Mouse (Mus musculus): ENCODE data around the gene Xirp1. TPM values are rescaled to one million over a fixed set of nuclear protein-coding genes. Genes with fewer than 3 reads are reported as not detected.
"Not testable (repeated sequence)": the region's sequence is repeated elsewhere in the genome, so short reads cannot be mapped to it uniquely, and the experiment has no call there.

Xirp1 gene
- total and polyA plus RNA-seq, 3 experiments, result 55.5 to 133 (median 118) TPM

GRCm38 (mm10) chr9:120016956-120017355, 6.4 kb downstream of the Xirp1 start:
- Histone ChIP-seq H3K79me2 (replicated peaks; ENCODE audit: control insufficient read depth, insufficient read depth, low read length) (no peaks in the 10 kb centered on the region), H3K4me3 (no peak overlapping the region), H3K27me3 (ENCODE audit: control insufficient read depth, insufficient read depth, low read length) (no peaks in the 10 kb centered on the region), H3K27ac (no peak overlapping the region), H3K9ac (ENCODE audit: low read depth, low read length) (no peak overlapping the region), H3K4me1 (ENCODE audit: control insufficient read depth, insufficient read depth, low read length) (peaks cover 3% of the 10 kb centered on the region; the same call in 1 of the 2 replicates), H3K36me3 (ENCODE audit: control insufficient read depth, insufficient read depth, low read length) (peaks cover 4% of the 10 kb centered on the region; the same call in 1 of the 2 replicates)
- 57% methylated on average over 10 of the region's 10 CpGs for WGBS
- TF ChIP-seq POLR2A (IDR thresholded peaks at IDR 0.05; ENCODE audit: insufficient read depth, low read depth, low read length) (no peak), EP300 (IDR thresholded peaks at IDR 0.05; ENCODE audit: insufficient read depth, low read depth, low read length) (no peak)
- intact Hi-C loops (cut with DNase I), result no loop called here
- no peak for DNase-seq

- intact Hi-C loops (cut with DNase I), result no loop called here
- no peaks in the 10 kb centered on the region for H3K27me3 ChIP-seq (ENCODE audit: control insufficient read depth, insufficient read depth, low read length)
- H3K27ac ChIP-seq, result peak overlapping the region; percentile 47
- peaks cover 4% of the 10 kb centered on the region; the same call in 1 of the 2 replicates for H3K36me3 ChIP-seq (ENCODE audit: control insufficient read depth, insufficient read depth, low read length)
- no peaks in the 10 kb centered on the region for H3K79me2 ChIP-seq (replicated peaks; ENCODE audit: control insufficient read depth, insufficient read depth, low read length)
- no peak for TF ChIP-seq POLR2A (IDR thresholded peaks at IDR 0.05; ENCODE audit: insufficient read depth, low read depth, low read length)
- no peak for TF ChIP-seq EP300 (IDR thresholded peaks at IDR 0.05; ENCODE audit: insufficient read depth, low read depth, low read length)
- no peak for TF ChIP-seq CTCF (IDR thresholded peaks at IDR 0.05)
- DNase-seq, result no peak
- 48% methylated on average over 6 of the region's 6 CpGs for WGBS
- no peak overlapping the region for H3K9ac ChIP-seq (ENCODE audit: low read depth, low read length)
- peaks cover 3% of the 10 kb centered on the region for H3K4me1 ChIP-seq (ENCODE audit: control insufficient read depth, insufficient read depth, low read length)
- no peak overlapping the region for H3K4me3 ChIP-seq
Observed at GRCm38 (mm10) chr9:120014828-120015227, 8.6 kb downstream of the Xirp1 start.

DNA sequence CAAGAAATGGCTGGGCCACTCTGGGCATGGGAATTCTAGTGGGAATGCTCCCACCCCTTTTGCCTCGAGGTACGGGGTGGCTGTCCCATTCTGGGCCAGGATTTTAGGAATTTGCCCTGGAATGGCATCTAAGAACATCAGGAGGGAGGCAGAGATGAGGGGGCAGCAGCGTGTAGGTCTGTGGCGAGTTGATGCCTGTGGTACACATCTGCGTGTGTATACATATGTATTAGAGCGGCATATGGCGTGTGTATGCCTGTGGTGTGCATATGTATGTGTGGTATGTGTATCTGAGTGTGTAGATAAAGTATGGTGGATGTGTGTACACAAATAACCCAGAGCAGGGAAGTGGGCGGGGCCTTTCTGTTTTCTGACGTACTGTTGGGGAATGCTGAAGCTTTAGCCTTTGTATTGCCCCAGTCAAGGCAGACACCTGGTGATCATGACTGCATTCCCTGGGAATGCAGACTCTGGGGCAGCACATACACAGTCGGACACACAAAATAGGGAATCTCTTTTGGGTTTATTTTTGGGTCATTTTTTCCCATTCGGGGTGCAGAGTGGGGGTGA, 10.1 kb downstream of the Xirp1 start:
- no peak for DNase-seq
- TF ChIP-seq POLR2A (IDR thresholded peaks at IDR 0.05; ENCODE audit: insufficient read depth, low read depth, low read length), result no peak
- TF ChIP-seq CTCF (IDR thresholded peaks at IDR 0.05), result no peak
- no peak for TF ChIP-seq EP300 (IDR thresholded peaks at IDR 0.05; ENCODE audit: insufficient read depth, low read depth, low read length)
- Histone ChIP-seq H3K4me1 (ENCODE audit: control insufficient read depth, insufficient read depth, low read length) (peaks cover 3% of the 10 kb centered on the region), H3K9ac (ENCODE audit: low read depth, low read length) (no peak overlapping the region), H3K27ac (peak overlapping the region; percentile 63), H3K4me3 (no peak overlapping the region), H3K79me2 (replicated peaks; ENCODE audit: control insufficient read depth, insufficient read depth, low read length) (no peaks in the 10 kb centered on the region), H3K27me3 (ENCODE audit: control insufficient read depth, insufficient read depth, low read length) (no peaks in the 10 kb centered on the region), H3K36me3 (ENCODE audit: control insufficient read depth, insufficient read depth, low read length) (peaks cover 4% of the 10 kb centered on the region; the same call in 1 of the 2 replicates)
- intact Hi-C loops (cut with DNase I), result loop anchor here (2.0 kb wide), 1 partner anchor 51 kb away; no protein-coding TSS in a partner anchor
- WGBS, result 53% methylated on average over 11 of the region's 11 CpGs

- H3K27me3 ChIP-seq (ENCODE audit: control insufficient read depth, insufficient read depth, low read length), result no peaks in the 10 kb centered on the region
- no peaks in the 10 kb centered on the region for H3K79me2 ChIP-seq (replicated peaks; ENCODE audit: control insufficient read depth, insufficient read depth, low read length)
- peak in 1 of 2 experiments; percentile 30 for DNase-seq
- WGBS, result 58% methylated on average over 5 of the region's 5 CpGs
- TF ChIP-seq CTCF (IDR thresholded peaks at IDR 0.05) (no peak), EP300 (IDR thresholded peaks at IDR 0.05; ENCODE audit: insufficient read depth, low read depth, low read length) (no peak), POLR2A (IDR thresholded peaks at IDR 0.05; ENCODE audit: insufficient read depth, low read depth, low read length) (0 out of 2 replicates have a peak, but pooled peaks have one; percentile 13)
- no peak overlapping the region for H3K4me3 ChIP-seq
- intact Hi-C loops (cut with DNase I), result loop anchor here (2.0 kb wide), 1 partner anchor 50 kb away; no protein-coding TSS in a partner anchor
- peaks cover 4% of the 10 kb centered on the region; the same call in 1 of the 2 replicates for H3K36me3 ChIP-seq (ENCODE audit: control insufficient read depth, insufficient read depth, low read length)
- H3K27ac ChIP-seq, result peak overlapping the region; percentile 63
- peaks cover 3% of the 10 kb centered on the region for H3K4me1 ChIP-seq (ENCODE audit: control insufficient read depth, insufficient read depth, low read length)
- no peak overlapping the region for H3K9ac ChIP-seq (ENCODE audit: low read depth, low read length)
Observed at GRCm38 (mm10) chr9:120012781-120013180, 10.6 kb downstream of the Xirp1 start.

DNA sequence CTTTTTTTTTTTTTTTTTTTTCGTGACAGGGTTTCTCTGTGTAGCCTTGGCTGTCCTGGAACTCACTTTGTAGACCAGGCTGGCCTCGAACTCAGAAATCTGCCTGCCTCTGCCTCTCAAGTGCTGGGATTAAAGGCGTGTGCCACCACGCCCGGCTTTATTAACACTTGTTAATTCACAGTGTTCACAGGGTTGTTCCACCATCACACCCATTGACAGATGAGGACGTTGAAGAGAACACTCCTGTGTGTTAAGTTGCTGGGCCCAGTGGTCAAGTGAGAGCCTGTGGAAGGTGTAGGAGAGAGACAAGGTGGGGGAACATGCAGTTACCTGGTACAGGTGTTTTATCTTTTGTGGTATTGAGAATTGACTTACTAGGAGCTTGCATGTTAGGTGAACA, 11.2 kb downstream of the Xirp1 start:
- WGBS, result 61% methylated on average over 6 of the region's 6 CpGs
- not testable (repeated sequence) for DNase-seq; H3K79me2 ChIP-seq (replicated peaks; ENCODE audit: control insufficient read depth, insufficient read depth, low read length); H3K36me3 ChIP-seq (ENCODE audit: control insufficient read depth, insufficient read depth, low read length); H3K4me3 ChIP-seq; H3K4me1 ChIP-seq (ENCODE audit: control insufficient read depth, insufficient read depth, low read length); H3K27me3 ChIP-seq (ENCODE audit: control insufficient read depth, insufficient read depth, low read length); H3K9ac ChIP-seq (ENCODE audit: low read depth, low read length)
- peak overlapping the region; percentile 63 for H3K27ac ChIP-seq
- intact Hi-C loops (cut with DNase I), result loop anchor here (2.0 kb wide), 1 partner anchor 49 kb away; no protein-coding TSS in a partner anchor

- H3K79me2 ChIP-seq (replicated peaks; ENCODE audit: control insufficient read depth, insufficient read depth, low read length), result no peaks in the 10 kb centered on the region
- H3K27me3 ChIP-seq (ENCODE audit: control insufficient read depth, insufficient read depth, low read length), result no peaks in the 10 kb centered on the region
- H3K9ac ChIP-seq (ENCODE audit: low read depth, low read length), result peak overlapping the region; percentile 39; the same call in 1 of the 2 replicates
- peaks cover 4% of the 10 kb centered on the region; the same call in 1 of the 2 replicates for H3K36me3 ChIP-seq (ENCODE audit: control insufficient read depth, insufficient read depth, low read length)
- under 1% methylated on average over 10 of the region's 10 CpGs for WGBS
- H3K4me1 ChIP-seq (ENCODE audit: control insufficient read depth, insufficient read depth, low read length), result peaks cover 3% of the 10 kb centered on the region
- peak overlapping the region; percentile 54 for H3K4me3 ChIP-seq
- intact Hi-C loops (cut with DNase I), result loop anchor here (1.0 kb wide), 1 partner anchor 30 kb away; no protein-coding TSS in a partner anchor
- TF ChIP-seq EP300 (IDR thresholded peaks at IDR 0.05; ENCODE audit: insufficient read depth, low read depth, low read length) (peak; percentile 52; the same call in 1 of the 2 replicates), POLR2A (IDR thresholded peaks at IDR 0.05; ENCODE audit: insufficient read depth, low read depth, low read length) (no peak), CTCF (IDR thresholded peaks at IDR 0.05) (peak; percentile 81)
- DNase-seq, result peak; percentile 69 to 80
- H3K27ac ChIP-seq, result peak overlapping the region; percentile 82
Observed at GRCm38 (mm10) chr9:120011533-120011932, 11.9 kb downstream of the Xirp1 start.

Measured in heart, adult 2 months (tissue).